ENCODE assay signal across 8 mouse cellular contexts in genomic region chr8:123041774-123042105, GRCm38 (mm10). TPM values are rescaled to one million over a fixed set of nuclear protein-coding genes. Genes with fewer than 3 reads are reported as not detected.
DNase-seq lines count a peak whose midpoint lies in the region; ATAC-seq and TF ChIP-seq lines count a peak whose summit lies in the region.

No protein-coding gene starts in this region.

- DNase-seq in kidney, adult 8-10 months: no peak
- no peak for DNase-seq in cerebellum, postnatal 14 days
- DNase-seq in cerebellum, adult 9-10 months: no peak
- no peak for DNase-seq in thymus, postnatal 4 days

- no peak for TF ChIP-seq CTCF in cortical plate, adult 2 months (IDR thresholded peaks at IDR 0.05; ENCODE audit: extremely low read depth, insufficient read depth, low read length)

- H3ac ChIP-seq in myocyte (ENCODE audit: control insufficient read depth, insufficient read length): peak overlapping the region; percentile 95

- peak; percentile 1; the same call in 1 of the 2 replicates for ATAC-seq in kidney, embryonic 16.5 days (ENCODE audit: low FRiP score, low TSS enrichment)
- no peak; the same call in 1 of the 2 replicates for ATAC-seq in hindbrain, embryonic 16.5 days

- peak overlapping the region; percentile 99 for H3K9ac ChIP-seq in kidney, embryonic 16.5 days (replicated peaks; ENCODE audit: low read length)
- peak overlapping the region; percentile 100 for H3K9ac ChIP-seq in hindbrain, embryonic 16.5 days (ENCODE audit: low read depth, low read length)

- peak overlapping the region; percentile 92 for H3K27ac ChIP-seq in kidney, embryonic 16.5 days (ENCODE audit: low read length)
- H3K27ac ChIP-seq in cortical plate, adult 2 months (ENCODE audit: insufficient read depth, low read length): peak overlapping the region; percentile 68
- H3K27ac ChIP-seq in hindbrain, embryonic 16.5 days (ENCODE audit: low read depth, low read length): peak overlapping the region; percentile 94

- 0% methylated on average over 27 of the region's 60 CpGs for WGBS in kidney, embryonic 16.5 days
- 0% methylated on average over 32 of the region's 60 CpGs for WGBS in hindbrain, embryonic 16.5 days

- no peaks in the 10 kb centered on the region for H3K9me3 ChIP-seq in kidney, embryonic 16.5 days (ENCODE audit: low read length)
- no peaks in the 10 kb centered on the region for H3K9me3 ChIP-seq in hindbrain, embryonic 16.5 days (ENCODE audit: control insufficient read depth, low read length)

- H3K4me1 ChIP-seq in kidney, embryonic 16.5 days (ENCODE audit: insufficient read depth, low read length): peaks cover 39% of the 10 kb centered on the region
- H3K4me1 ChIP-seq in cortical plate, adult 2 months (ENCODE audit: control insufficient read depth, insufficient read depth, low read length): peaks cover 15% of the 10 kb centered on the region
- peaks cover 33% of the 10 kb centered on the region for H3K4me1 ChIP-seq in hindbrain, embryonic 16.5 days (ENCODE audit: control insufficient read depth, insufficient read depth, low read depth, low read length)

- H3K4me3 ChIP-seq in kidney, embryonic 16.5 days (ENCODE audit: low read length): peak overlapping the region; percentile 83
- H3K4me3 ChIP-seq in cortical plate, adult 2 months (ENCODE audit: insufficient read depth, low read length): peak overlapping the region; percentile 66
- peak overlapping the region; percentile 99 for H3K4me3 ChIP-seq in hindbrain, embryonic 16.5 days (ENCODE audit: low read length)
- peak overlapping the region; percentile 56 for H3K4me3 ChIP-seq in myocyte

- no peaks in the 10 kb centered on the region for H3K27me3 ChIP-seq in kidney, embryonic 16.5 days (ENCODE audit: insufficient read depth, low read length)
- H3K27me3 ChIP-seq in hindbrain, embryonic 16.5 days (replicated peaks; ENCODE audit: control insufficient read depth, insufficient read depth, low read length): no peaks in the 10 kb centered on the region
- no peaks in the 10 kb centered on the region for H3K27me3 ChIP-seq in myocyte (ENCODE audit: control insufficient read depth, insufficient read depth, insufficient read length)

- no peak for TF ChIP-seq POLR2A in cortical plate, adult 2 months (IDR thresholded peaks at IDR 0.05; ENCODE audit: extremely low read depth, insufficient read depth, low read length)
- TF ChIP-seq POLR2A in myocyte (IDR thresholded peaks at IDR 0.05; ENCODE audit: insufficient read length, low read depth): no peak

- H3K79me2 ChIP-seq in myocyte (ENCODE audit: control insufficient read depth, insufficient read depth): peaks cover 53% of the 10 kb centered on the region

- H3K4me2 ChIP-seq in kidney, embryonic 16.5 days (replicated peaks; ENCODE audit: low read depth, low read length): peak overlapping the region; percentile 90
- peak overlapping the region; percentile 78 for H3K4me2 ChIP-seq in hindbrain, embryonic 16.5 days (ENCODE audit: low read length)
- no peak overlapping the region for H3K4me2 ChIP-seq in myocyte (ENCODE audit: low read depth)

- H3K36me3 ChIP-seq in kidney, embryonic 16.5 days (ENCODE audit: insufficient read depth, low read length): no peaks in the 10 kb centered on the region
- no peaks in the 10 kb centered on the region for H3K36me3 ChIP-seq in hindbrain, embryonic 16.5 days (ENCODE audit: control insufficient read depth, insufficient read depth, low read length)
- H3K36me3 ChIP-seq in myocyte (ENCODE audit: control insufficient read depth, insufficient read depth): no peaks in the 10 kb centered on the region

TF ChIP-seq in myocyte, 11 proteins besides CTCF, POLR2A, EP300 and RAD21:
- TF ChIP-seq MYOG (IDR thresholded peaks at IDR 0.05; ENCODE audit: control insufficient read depth in 1 of 3, insufficient read depth in 1 of 3, insufficient read length in 2 of 3, low read depth in 2 of 3) (no peak), TCF3 (IDR thresholded peaks at IDR 0.05; ENCODE audit: insufficient read length, low read depth) (no peak), USF1 (IDR thresholded peaks at IDR 0.05; ENCODE audit: low read depth) (no peak), MAX (IDR thresholded peaks at IDR 0.05; ENCODE audit: low read depth) (no peak), POLR2AphosphoS2 (IDR thresholded peaks at IDR 0.05; ENCODE audit: insufficient read length, low read depth) (no peak), TCF12 (IDR thresholded peaks at IDR 0.05; ENCODE audit: insufficient read depth, poor library complexity, severe bottlenecking) (no peak), E2F4 (IDR thresholded peaks at IDR 0.05; ENCODE audit: insufficient read depth) (no peak), SRF (IDR thresholded peaks at IDR 0.05; ENCODE audit: control insufficient read depth, insufficient read length, low read depth) (no peak), REST (IDR thresholded peaks at IDR 0.05; ENCODE audit: insufficient read depth, insufficient read length) (no peak), MYOD1 (IDR thresholded peaks at IDR 0.05; ENCODE audit: control insufficient read depth in 1 of 3, insufficient read length in 2 of 3, low read depth in 2 of 3) (no peak), CEBPB (IDR thresholded peaks at IDR 0.05; ENCODE audit: insufficient read depth, poor library complexity, severe bottlenecking) (no peak)
TF ChIP-seq in myocyte: peak in this region for 0.

RNA-seq across cellular contexts. Expression of gene Ankrd11, which starts 0.3 kb away (rescaled TPM):
- polyA plus RNA-seq in kidney, embryonic 16.5 days (2015; fragmentation: Nextera tagmentation; extraction: Ambion mirVana): 25.6 and 30.4 TPM in 2 replicates
- 99.7 and 106 TPM in 2 replicates for polyA plus RNA-seq in cortical plate, adult 2 months (2012; rRNA removed)
- 22.9 and 23.5 TPM in 2 replicates for polyA plus RNA-seq in hindbrain, embryonic 16.5 days (2015; fragmentation: Nextera tagmentation; extraction: Ambion mirVana)
- polyA plus RNA-seq in myocyte (2012; fragmentation: generic; extraction: Trizol): 56.4 TPM

RNA-seq across cellular contexts. Expression of gene Spg7, which starts 21.0 kb away (rescaled TPM):
- 56.6 and 59.1 TPM in 2 replicates for polyA plus RNA-seq in kidney, embryonic 16.5 days (2015; fragmentation: Nextera tagmentation; extraction: Ambion mirVana)
- 76.9 and 93.5 TPM in 2 replicates for polyA plus RNA-seq in cortical plate, adult 2 months (2012; rRNA removed)
- polyA plus RNA-seq in hindbrain, embryonic 16.5 days (2015; fragmentation: Nextera tagmentation; extraction: Ambion mirVana): 44.6 and 46.5 TPM in 2 replicates
- polyA plus RNA-seq in myocyte (2012; fragmentation: generic; extraction: Trizol): 83.4 TPM
